Mouse (Mus musculus) small intestine, adult 2 months (tissue): ENCODE data around the gene Prkaa2. TPM values are rescaled to one million over a fixed set of nuclear protein-coding genes. Genes with fewer than 3 reads are reported as not detected.

Experiments
- H3K27ac ChIP-seq: fragments of 200-500 bp; 2 replicates; pipeline ENCODE4 v1.5.1; 2012; ENCODE audit warnings: low read depth, low read length, control low read depth, inconsistent platforms; ENCODE audit not compliant: insufficient read depth
- H3K27me3 ChIP-seq: fragments of 200-500 bp; 2 replicates; pipeline ENCODE4 v1.6.1; 2012; ENCODE audit warnings: mild to moderate bottlenecking, moderate library complexity, low read length, inconsistent platforms; ENCODE audit not compliant: control insufficient read depth, insufficient read depth
- H3K36me3 ChIP-seq: fragments of 200-500 bp; 2 replicates; pipeline ENCODE4 v1.6.1; 2012; ENCODE audit warnings: mild to moderate bottlenecking, low read length, control low read depth, inconsistent platforms; ENCODE audit not compliant: control insufficient read depth, insufficient read depth
- H3K4me1 ChIP-seq: fragments of 200-500 bp; 2 replicates; pipeline ENCODE4 v1.6.1; 2012; ENCODE audit warnings: low read length, inconsistent platforms, mixed read lengths; ENCODE audit not compliant: control insufficient read depth, insufficient read depth, insufficient read length
- H3K4me3 ChIP-seq: fragments of 200-500 bp; 2 replicates; pipeline ENCODE4 v1.5.1; 2012; ENCODE audit warnings: low read depth, mild to moderate bottlenecking, control low read depth, inconsistent platforms, low read length, moderate library complexity
- CTCF ChIP-seq: fragments of 200-500 bp; IDR thresholded peaks from 2 replicates; pipeline ENCODE4 v1.5.1; 2012; ENCODE audit warnings: low read depth, mild to moderate bottlenecking, control low read depth, inconsistent platforms, low read length, moderate library complexity, mixed read lengths; ENCODE audit not compliant: insufficient replicate concordance, insufficient read length; ENCODE audit errors: extremely low read depth
- POLR2A ChIP-seq: fragments of 200-500 bp; IDR thresholded peaks from 2 replicates; pipeline ENCODE4 v1.6.1; 2012; ENCODE audit warnings: low read depth, mild to moderate bottlenecking, control low read depth, inconsistent platforms, low read length, moderate library complexity
- WGBS: fragments of 180-500 bp; shearing (Covaris S2); methylation state at CpG from one replicate; pipeline ENCODE4 v1.1.7; 2018; 5-methylcytosine and 5-hydroxymethylcytosine counted together
- polyA plus RNA-seq: library from polyadenylated mRNA; depleted of rRNA; stranded (reverse); fragments of >200 nt; gene quantifications from 2 replicates; pipeline ENCODE4 v1.2.3, GENCODE M21; 2012

Prkaa2 gene
- polyA plus RNA-seq, 1 experiment, result 1.2 TPM

DNA sequence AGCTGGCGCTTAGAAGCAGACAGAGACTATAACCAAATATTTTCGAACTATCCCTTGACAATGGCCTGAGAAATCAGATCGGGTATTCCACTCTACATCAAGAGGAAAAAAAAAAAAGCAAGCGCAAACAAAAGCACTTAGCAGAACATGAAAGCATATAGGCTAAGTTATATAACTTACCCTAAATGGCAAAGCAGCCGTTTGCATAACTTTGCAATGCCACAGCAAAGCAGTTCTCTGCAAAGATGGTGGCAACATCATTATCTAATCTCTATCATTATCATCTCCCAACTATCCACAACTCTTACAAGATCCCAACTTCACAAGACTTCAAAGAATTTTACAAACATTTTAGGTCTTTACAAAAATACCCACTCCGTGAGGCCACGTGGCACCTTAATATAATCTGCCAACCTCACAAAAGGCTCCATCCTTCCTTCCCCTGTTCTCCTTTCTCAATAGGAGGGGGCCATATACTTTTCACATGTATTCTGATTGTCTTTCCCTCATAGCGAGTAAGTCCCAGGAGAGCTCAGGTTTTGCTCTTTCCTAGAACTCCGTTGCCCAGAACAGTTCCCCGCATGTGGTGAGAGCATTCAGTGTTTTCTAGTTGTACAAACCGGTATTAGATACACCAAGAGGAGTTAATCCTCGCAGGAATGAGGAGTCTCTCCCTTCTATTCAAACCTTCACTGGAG is 1.6 kb downstream of the Prkaa2 start:
- Histone ChIP-seq H3K27ac (no peak overlapping the region; the same call in 1 of the 2 replicates), H3K27me3 (no peaks in the 10 kb centered on the region), H3K4me3 (no peak overlapping the region), H3K4me1 (peaks cover 1% of the 10 kb centered on the region; the same call in 1 of the 2 replicates), H3K36me3 (no peaks in the 10 kb centered on the region)
- WGBS, result 61% methylated on average over 12 of the region's 12 CpGs
- TF ChIP-seq POLR2A, result no peak
- TF ChIP-seq CTCF, result no peak

DNA sequence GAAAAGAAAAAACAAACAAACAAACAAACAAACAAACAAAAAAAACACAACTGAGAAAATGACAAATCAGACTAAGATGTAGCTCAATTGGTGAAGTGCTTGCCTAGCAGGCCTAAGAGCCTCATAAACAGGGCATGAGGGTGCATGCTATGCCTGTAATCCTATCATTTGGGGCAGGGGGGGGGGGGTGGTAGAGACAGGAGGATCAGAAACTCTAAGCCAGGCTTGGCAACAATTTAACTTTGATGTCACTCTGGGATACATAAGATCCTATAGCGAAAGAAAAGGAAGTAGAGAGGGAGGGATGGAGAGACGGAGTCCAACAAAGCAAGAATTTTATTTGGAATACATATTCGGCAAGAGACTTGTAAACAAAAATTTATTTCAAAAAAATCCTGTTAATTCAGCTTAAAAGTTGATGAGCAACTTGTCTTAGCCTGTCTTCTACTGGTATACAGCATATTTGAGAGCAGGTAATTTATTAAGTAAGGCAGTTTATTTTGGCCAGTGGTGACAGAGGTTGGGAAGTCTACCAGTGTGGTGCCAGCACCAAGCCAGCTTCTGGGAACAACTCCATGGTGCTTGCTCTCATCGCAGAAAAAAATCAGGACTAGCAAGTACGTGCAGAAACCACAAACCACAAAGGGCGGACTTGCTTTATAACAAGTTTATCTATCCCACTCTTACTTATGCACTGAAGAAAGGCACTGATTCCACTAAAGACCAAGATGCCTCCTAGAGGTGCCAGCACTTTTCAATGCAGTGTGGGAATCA is 5.4 kb downstream of the Prkaa2 start:
- WGBS, result 79% methylated on average over 6 of the region's 6 CpGs
- Histone ChIP-seq H3K27ac (no peak overlapping the region), H3K4me1 (peaks cover 1% of the 10 kb centered on the region; the same call in 1 of the 2 replicates), H3K36me3 (no peaks in the 10 kb centered on the region), H3K4me3 (no peak overlapping the region), H3K27me3 (no peaks in the 10 kb centered on the region)
- TF ChIP-seq CTCF, result no peak
- TF ChIP-seq POLR2A, result no peak

DNA sequence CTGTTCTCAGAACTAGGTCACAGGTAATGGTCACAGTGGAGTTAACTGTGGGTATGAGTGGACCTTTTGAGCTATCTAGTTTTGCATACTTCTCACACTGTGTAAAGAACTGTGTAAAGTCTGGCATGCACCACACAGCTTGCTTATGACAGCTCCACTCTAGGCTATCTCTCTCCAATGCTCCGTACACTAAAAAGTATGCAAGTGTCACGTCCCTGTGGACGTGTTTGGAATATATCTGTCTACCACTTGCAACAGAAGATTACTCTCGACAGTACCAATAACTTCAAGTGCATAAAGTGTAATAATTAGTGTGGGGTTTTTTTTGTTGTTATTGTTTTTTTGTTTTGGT is 8.4 kb downstream of the Prkaa2 start:
- Histone ChIP-seq H3K4me3 (no peak overlapping the region), H3K4me1 (0 out of 2 replicates have a peak, but pooled peaks cover 1% of the 10 kb centered on the region), H3K27ac (no peak overlapping the region), H3K36me3 (no peaks in the 10 kb centered on the region), H3K27me3 (no peaks in the 10 kb centered on the region)
- 77% methylated on average over 4 of the region's 4 CpGs for WGBS
- no peak for TF ChIP-seq CTCF
- no peak for TF ChIP-seq POLR2A

DNA sequence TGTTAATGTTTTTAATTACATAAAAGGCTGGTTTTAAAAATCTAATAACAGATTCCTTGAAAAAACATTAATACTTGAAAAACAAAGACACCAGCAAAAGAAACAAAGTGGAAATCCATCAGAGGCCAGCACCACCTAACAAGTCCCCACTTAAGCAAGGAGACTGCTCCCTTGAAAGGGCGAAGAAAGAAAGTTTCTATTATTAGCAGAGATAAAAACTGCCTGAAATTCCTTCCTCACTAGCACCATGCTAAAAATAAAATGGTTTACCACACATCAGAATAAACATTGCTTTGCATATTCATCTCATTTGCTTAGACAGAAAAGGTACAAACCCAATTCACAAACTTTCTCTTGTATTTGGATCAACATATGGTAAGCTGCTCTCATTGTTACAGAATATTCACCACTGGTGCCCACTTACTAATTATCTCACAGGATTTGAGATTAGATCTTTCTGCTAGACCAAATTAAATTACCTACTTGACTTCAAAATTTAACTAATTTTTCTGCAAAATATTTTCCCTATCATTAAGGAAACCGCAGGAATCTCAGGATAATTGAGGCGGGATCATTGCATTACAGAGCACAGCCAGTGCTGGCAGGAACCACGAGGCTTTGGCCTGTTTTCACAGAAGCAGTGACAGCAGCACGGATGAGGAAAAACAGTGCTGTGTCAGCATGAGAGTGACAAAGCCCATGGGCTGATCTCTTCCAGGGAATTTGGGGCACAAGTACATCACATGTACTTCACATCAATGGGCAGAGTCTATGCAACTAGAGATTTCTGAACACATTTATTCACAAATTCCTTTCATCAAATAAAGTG is 9.0 kb downstream of the Prkaa2 start:
- Histone ChIP-seq H3K27ac (no peak overlapping the region), H3K27me3 (no peaks in the 10 kb centered on the region), H3K4me3 (no peak overlapping the region), H3K4me1 (peaks cover 4% of the 10 kb centered on the region; the same call in 1 of the 2 replicates), H3K36me3 (no peaks in the 10 kb centered on the region)
- no peak for TF ChIP-seq POLR2A
- no peak for TF ChIP-seq CTCF
- 59% methylated on average over 5 of the region's 5 CpGs for whole genome bisulfite sequencing

DNA sequence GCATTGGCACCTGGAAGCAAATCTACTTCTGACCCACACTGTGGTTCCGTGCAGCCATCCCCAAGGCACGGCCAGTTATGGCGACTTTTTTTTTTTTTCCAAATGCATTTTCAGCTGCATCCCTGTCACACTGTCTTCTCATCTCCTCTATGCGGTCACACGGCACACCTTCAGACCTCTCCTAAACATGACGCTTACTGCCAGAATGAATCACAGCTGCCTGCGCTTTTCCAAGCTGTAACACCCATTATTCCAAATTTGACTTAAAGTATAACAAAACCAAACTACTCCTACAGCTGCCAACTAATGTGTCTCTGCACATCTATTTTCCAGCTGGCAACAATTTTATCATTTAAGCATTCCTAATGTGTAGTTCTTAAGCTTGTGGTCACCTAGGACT is 11.0 kb downstream of the Prkaa2 start:
- Histone ChIP-seq H3K4me1 (peaks cover 10% of the 10 kb centered on the region; the same call in 1 of the 2 replicates), H3K36me3 (no peaks in the 10 kb centered on the region), H3K4me3 (no peak overlapping the region), H3K27ac (no peak overlapping the region), H3K27me3 (no peaks in the 10 kb centered on the region)
- 92% methylated on average over 7 of the region's 7 CpGs for WGBS
- TF ChIP-seq POLR2A (no peak), CTCF (no peak)

DNA sequence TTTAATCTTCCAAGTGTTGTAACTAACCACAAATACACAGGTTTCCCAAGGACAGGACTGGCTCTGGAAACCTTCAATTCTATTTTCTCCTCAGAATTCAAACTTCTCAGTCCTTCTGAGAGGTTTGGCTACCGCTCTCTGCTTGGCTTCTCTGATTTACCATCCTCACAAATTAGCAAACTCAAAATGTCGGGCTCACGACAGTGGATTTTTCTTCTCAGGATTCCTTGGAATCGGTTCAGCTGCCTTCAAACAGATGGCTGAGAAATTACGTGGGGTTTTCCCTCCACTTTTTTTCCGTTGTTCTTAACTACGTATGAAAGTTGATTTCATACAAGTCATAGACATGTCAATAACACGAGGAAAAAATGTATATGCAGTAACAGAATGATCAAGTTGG is 11.5 kb downstream of the Prkaa2 start:
- Histone ChIP-seq H3K27ac (no peak overlapping the region), H3K4me3 (no peak overlapping the region), H3K36me3 (no peaks in the 10 kb centered on the region), H3K27me3 (no peaks in the 10 kb centered on the region), H3K4me1 (peaks cover 10% of the 10 kb centered on the region; the same call in 1 of the 2 replicates)
- WGBS, result 82% methylated on average over 8 of the region's 8 CpGs
- TF ChIP-seq POLR2A, result no peak
- TF ChIP-seq CTCF, result no peak

GRCm38 (mm10) chr4:105095316-105095715 is 14.4 kb downstream of the Prkaa2 start:
- Histone ChIP-seq H3K4me1 (peaks cover 10% of the 10 kb centered on the region; the same call in 1 of the 2 replicates), H3K27ac (no peak overlapping the region), H3K4me3 (no peak overlapping the region), H3K36me3 (peaks cover 2% of the 10 kb centered on the region; the same call in 1 of the 2 replicates), H3K27me3 (no peaks in the 10 kb centered on the region)
- WGBS, result 30% methylated on average over 5 of the region's 5 CpGs
- TF ChIP-seq CTCF, result no peak
- TF ChIP-seq POLR2A, result no peak
